Mouse (Mus musculus): ENCODE data around the gene Stxbp1. TPM values are rescaled to one million over a fixed set of nuclear protein-coding genes. Genes with fewer than 3 reads are reported as not detected.
"Not testable (repeated sequence)": the region's sequence is repeated elsewhere in the genome, so short reads cannot be mapped to it uniquely, and the experiment has no call there.

The Stxbp1 gene
- polyA plus RNA-seq, 1 experiment from 2014 or later, result 6.0 TPM

GRCm38 (mm10) chr2:32874951-32875674 is 28.1 kb upstream of the Stxbp1 start:
- no peak for DNase-seq (ENCODE audit: low spot score)

GRCm38 (mm10) chr2:32874070-32874469 is 27.0 kb upstream of the Stxbp1 start:
- DNase-seq (ENCODE audit: low spot score), result no peak

- DNase-seq (ENCODE audit: low spot score), result no peak
Measured at GRCm38 (mm10) chr2:32870275-32871100, 23.4 kb upstream of the Stxbp1 start.

- DNase-seq (ENCODE audit: low spot score), result no peak
Measured at GRCm38 (mm10) chr2:32869721-32870274, 22.8 kb upstream of the Stxbp1 start.

- no peak for DNase-seq (ENCODE audit: low spot score)
Measured at GRCm38 (mm10) chr2:32867354-32867753, 20.3 kb upstream of the Stxbp1 start.

GRCm38 (mm10) chr2:32864755-32865154 is 17.7 kb upstream of the Stxbp1 start:
- DNase-seq (ENCODE audit: low spot score), result peak; percentile 31

GRCm38 (mm10) chr2:32863317-32863716 is 16.3 kb upstream of the Stxbp1 start:
- no peak for DNase-seq (ENCODE audit: low spot score)

GRCm38 (mm10) chr2:32860799-32861198 is 13.8 kb upstream of the Stxbp1 start:
- DNase-seq (ENCODE audit: low spot score), result no peak

GRCm38 (mm10) chr2:32859622-32860012 is 12.6 kb upstream of the Stxbp1 start:
- no peak for DNase-seq (ENCODE audit: low spot score)

- peak; percentile 70 for DNase-seq (ENCODE audit: low spot score)
Measured at GRCm38 (mm10) chr2:32859010-32859621, 12.1 kb upstream of the Stxbp1 start.

- peak; percentile 86 for DNase-seq (ENCODE audit: low spot score)
Measured at GRCm38 (mm10) chr2:32857584-32857983, 10.5 kb upstream of the Stxbp1 start.

GRCm38 (mm10) chr2:32855790-32856465 is 8.9 kb upstream of the Stxbp1 start:
- DNase-seq (ENCODE audit: low spot score), result no peak

- DNase-seq (ENCODE audit: low spot score), result no peak
Measured at GRCm38 (mm10) chr2:32855046-32855785, 8.2 kb upstream of the Stxbp1 start.

GRCm38 (mm10) chr2:32854206-32854605 is 7.2 kb upstream of the Stxbp1 start:
- DNase-seq (ENCODE audit: low spot score), result peak; percentile 94

GRCm38 (mm10) chr2:32853716-32854115 is 6.7 kb upstream of the Stxbp1 start:
- DNase-seq (ENCODE audit: low spot score), result not testable (repeated sequence)

GRCm38 (mm10) chr2:32852156-32852555 is 5.1 kb upstream of the Stxbp1 start:
- peak; percentile 69 for DNase-seq (ENCODE audit: low spot score)

GRCm38 (mm10) chr2:32847468-32847821 is 400 bp upstream of the Stxbp1 start:
- no peak for DNase-seq (ENCODE audit: low spot score)

GRCm38 (mm10) chr2:32846101-32846804 is 792 bp downstream of the Stxbp1 start:
- no peak for DNase-seq (ENCODE audit: low spot score)

- DNase-seq (ENCODE audit: low spot score), result no peak
Measured at GRCm38 (mm10) chr2:32845572-32846100, 1.4 kb downstream of the Stxbp1 start.

GRCm38 (mm10) chr2:32842558-32842957 is 4.5 kb downstream of the Stxbp1 start:
- DNase-seq (ENCODE audit: low spot score), result peak; percentile 52
